Mouse (Mus musculus) stomach, postnatal 0 days (tissue): Measurements from ENCODE around the gene Ly86. TPM values are rescaled to one million over a fixed set of nuclear protein-coding genes. Genes with fewer than 3 reads are reported as not detected.
A peak's percentile ranks its signal among the peaks of the same experiment; 100 is the strongest.

Experiments used
- ATAC-seq: fragments of 200-750 bp; cut with Nextera tagmentation; 2 replicates; pipeline ENCODE4 v1.8.0; 2017; ENCODE audit not compliant: low FRiP score, low TSS enrichment
- DNase-seq: peaks from one replicate; pipeline ENCODE4 v3.0.0-alpha.2; 2016; ENCODE audit warnings: low spot score
- H3K27ac ChIP-seq: fragments of 300-500 bp; sonication (generic); replicated peaks from 2 replicates; pipeline ENCODE4 v1.5.1; 2014; ENCODE audit warnings: mild to moderate bottlenecking, control low read depth
- H3K27me3 ChIP-seq: fragments of 300-500 bp; sonication (generic); 2 replicates; pipeline ENCODE4 v1.6.1; 2014; ENCODE audit warnings: low read length; ENCODE audit not compliant: control insufficient read depth, insufficient read depth
- H3K36me3 ChIP-seq: fragments of 300-500 bp; sonication (generic); 2 replicates; pipeline ENCODE4 v1.6.1; 2014; ENCODE audit warnings: low read length, mixed read lengths; ENCODE audit not compliant: control insufficient read depth, insufficient read depth
- H3K4me1 ChIP-seq: fragments of 300-500 bp; sonication (generic); replicated peaks from 2 replicates; pipeline ENCODE4 v1.6.1; 2014; ENCODE audit warnings: antibody characterized with exemption; ENCODE audit not compliant: control insufficient read depth, insufficient read depth
- H3K4me2 ChIP-seq: fragments of 300-500 bp; sonication (generic); replicated peaks from 2 replicates; pipeline ENCODE4 v1.6.1; 2014; ENCODE audit warnings: low read depth, mild to moderate bottlenecking, control low read depth, moderate library complexity
- H3K4me3 ChIP-seq: fragments of 300-500 bp; sonication (generic); 2 replicates; pipeline ENCODE4 v1.5.1; 2014; ENCODE audit warnings: low read depth, low read length, control low read depth
- H3K9ac ChIP-seq: fragments of 300-500 bp; sonication (generic); 2 replicates; pipeline ENCODE4 v1.6.1; 2014; ENCODE audit warnings: mild to moderate bottlenecking, low read length, control low read depth, mixed read lengths
- H3K9me3 ChIP-seq: fragments of 300-500 bp; sonication (generic); 2 replicates; pipeline ENCODE4 v1.6.1; 2016; ENCODE audit warnings: low read length; ENCODE audit not compliant: control insufficient read depth
- CTCF ChIP-seq: IDR thresholded peaks from 2 replicates; pipeline ENCODE4 v1.5.1; 2016; ENCODE audit warnings: antibody characterized with exemption, low read depth, mild to moderate bottlenecking, moderate library complexity
- EP300 ChIP-seq: optimal IDR thresholded peaks from 2 replicates; pipeline ENCODE3; 2016; ENCODE audit warnings: antibody characterized with exemption
- WGBS: fragments of 180-500 bp; shearing (Covaris S2); extraction: QIAGEN DNeasy Blood & Tissue Kit; methylation state at CpG from one replicate; pipeline ENCODE4 v1.1.7; 2014; 5-methylcytosine and 5-hydroxymethylcytosine counted together
- polyA plus RNA-seq: library from polyadenylated mRNA; unstranded; fragments of >200 nt; fragmentation: Nextera tagmentation; extraction: Ambion mirVana; gene quantifications from 2 replicates; pipeline ENCODE4 v1.2.1, GENCODE M21; 2015

Ly86 gene
- polyA plus RNA-seq, 1 experiment from 2014 or later = 7.4 TPM

GRCm38 (mm10) chr13:37434841-37435240, 89.8 kb downstream of the Ly86 start:
- TF ChIP-seq EP300 (no peak), CTCF (no peak)
- peak overlapping the region; percentile 71 for H3K27ac ChIP-seq

GRCm38 (mm10) chr13:37436267-37437013, 91.4 kb downstream of the Ly86 start:
- DNase-seq = no peak
- Histone ChIP-seq H3K4me2 (no peak overlapping the region), H3K27me3 (no peaks in the 10 kb centered on the region), H3K27ac (no peak overlapping the region), H3K4me1 (0 out of 2 replicates have a peak, but pooled peaks cover 2% of the 10 kb centered on the region), H3K4me3 (no peak overlapping the region), H3K9ac (no peak overlapping the region), H3K9me3 (no peaks in the 10 kb centered on the region), H3K36me3 (no peaks in the 10 kb centered on the region)
- no peak for ATAC-seq
- 37% methylated on average over 18 of the region's 18 CpGs for WGBS
- TF ChIP-seq EP300 = no peak
- TF ChIP-seq CTCF = no peak

More at GRCm38 (mm10) chr13:37434841-37435240, 89.8 kb downstream of the Ly86 start:
- DNase-seq (no peak), ATAC-seq (no peak)
- no peaks in the 10 kb centered on the region for H3K27me3 ChIP-seq
- H3K4me1 ChIP-seq = no peaks in the 10 kb centered on the region
- H3K4me2 ChIP-seq = peak overlapping the region; percentile 71
- peak overlapping the region; percentile 47 for H3K4me3 ChIP-seq
- no peaks in the 10 kb centered on the region for H3K9me3 ChIP-seq
- no peaks in the 10 kb centered on the region for H3K36me3 ChIP-seq
- H3K9ac ChIP-seq = peak overlapping the region; percentile 61
- WGBS = 30% methylated on average over 9 of the region's 9 CpGs

- H3K9me3 ChIP-seq = no peaks in the 10 kb centered on the region
- DNase-seq = no peak
- TF ChIP-seq EP300 = no peak
- no peak for TF ChIP-seq CTCF
- no peak for ATAC-seq
- no peak overlapping the region for H3K4me2 ChIP-seq
- H3K27ac ChIP-seq = no peak overlapping the region
- no peaks in the 10 kb centered on the region for H3K36me3 ChIP-seq
- H3K27me3 ChIP-seq = no peaks in the 10 kb centered on the region
- H3K4me3 ChIP-seq = no peak overlapping the region
- no peak overlapping the region for H3K9ac ChIP-seq
- 0 out of 2 replicates have a peak, but pooled peaks cover 2% of the 10 kb centered on the region for H3K4me1 ChIP-seq
- WGBS = 74% methylated on average over 4 of the region's 4 CpGs
Measured at GRCm38 (mm10) chr13:37438788-37439187, 93.8 kb downstream of the Ly86 start.

GRCm38 (mm10) chr13:37439477-37439876, 94.5 kb downstream of the Ly86 start:
- WGBS = 49% methylated on average over 7 of the region's 7 CpGs
- DNase-seq (no peak), ATAC-seq (no peak)
- no peak overlapping the region for H3K9ac ChIP-seq
- no peak overlapping the region for H3K4me3 ChIP-seq
- H3K36me3 ChIP-seq = no peaks in the 10 kb centered on the region
- H3K27me3 ChIP-seq = no peaks in the 10 kb centered on the region
- H3K4me1 ChIP-seq = 0 out of 2 replicates have a peak, but pooled peaks cover 2% of the 10 kb centered on the region
- H3K9me3 ChIP-seq = no peaks in the 10 kb centered on the region
- no peak overlapping the region for H3K27ac ChIP-seq
- TF ChIP-seq CTCF (no peak), EP300 (no peak)
- H3K4me2 ChIP-seq = no peak overlapping the region

- WGBS = 66% methylated on average over 8 of the region's 8 CpGs
- Histone ChIP-seq H3K4me3 (no peak overlapping the region), H3K36me3 (no peaks in the 10 kb centered on the region), H3K4me2 (no peak overlapping the region), H3K27me3 (no peaks in the 10 kb centered on the region), H3K9me3 (no peaks in the 10 kb centered on the region), H3K4me1 (0 out of 2 replicates have a peak, but pooled peaks cover 2% of the 10 kb centered on the region), H3K27ac (no peak overlapping the region), H3K9ac (no peak overlapping the region)
- TF ChIP-seq CTCF (no peak), EP300 (no peak)
- DNase-seq (no peak), ATAC-seq (0 out of 2 replicates have a peak, but pooled peaks have one; percentile 35)
Measured at GRCm38 (mm10) chr13:37439941-37440340, 94.9 kb downstream of the Ly86 start.
